Comparison of ENCODE assay signal across 11 mouse cellular contexts in genomic region chr14:18186883-18187417, GRCm38 (mm10). TPM values are rescaled to one million over a fixed set of nuclear protein-coding genes. Genes with fewer than 3 reads are reported as not detected.
DNase-seq lines count a peak whose midpoint lies in the region; ATAC-seq lines count a peak whose summit lies in the region.
"Had no signal": no experiment of that assay in that cellular context is flagged by ENCODE, and none has a peak within 500 bp of the region (broad histone marks: within the 10 kb centered on the region; RNA-seq: fewer than 3 reads in every experiment).

No protein-coding gene starts in this region.

- 52% methylated on average over 9 of the region's 9 CpGs for WGBS in hindbrain, embryonic 11.5 days
- WGBS in hindbrain, embryonic 13.5 days = 48% methylated on average over 9 of the region's 9 CpGs
- 39% methylated on average over 9 of the region's 9 CpGs for WGBS in embryonic facial prominence, embryonic 14.5 days
- 54% methylated on average over 9 of the region's 9 CpGs for WGBS in neural tube, embryonic 11.5 days

- no peaks in the 10 kb centered on the region for H3K36me3 ChIP-seq in hindbrain, embryonic 11.5 days (ENCODE audit: control insufficient read depth, insufficient read depth, low read length)
- H3K36me3 ChIP-seq in hindbrain, embryonic 13.5 days = no peaks in the 10 kb centered on the region
- H3K36me3 ChIP-seq in embryonic facial prominence, embryonic 14.5 days (ENCODE audit: control insufficient read depth, insufficient read depth, low read length) = no peaks in the 10 kb centered on the region
- H3K36me3 ChIP-seq in neural tube, embryonic 11.5 days (ENCODE audit: control insufficient read depth, insufficient read depth, low read length) = no peaks in the 10 kb centered on the region
- H3K36me3 ChIP-seq: lung, embryonic 15.5 days; stomach, embryonic 15.5 days had no signal

- H3K4me1 ChIP-seq in hindbrain, embryonic 11.5 days (replicated peaks; ENCODE audit: control insufficient read depth, insufficient read depth, low read length) = no peaks in the 10 kb centered on the region
- no peaks in the 10 kb centered on the region for H3K4me1 ChIP-seq in hindbrain, embryonic 13.5 days (replicated peaks)
- no peaks in the 10 kb centered on the region for H3K4me1 ChIP-seq in embryonic facial prominence, embryonic 14.5 days (ENCODE audit: control insufficient read depth, insufficient read depth, low read length)
- no peaks in the 10 kb centered on the region for H3K4me1 ChIP-seq in neural tube, embryonic 11.5 days (ENCODE audit: control insufficient read depth, insufficient read depth, low read length)
- H3K4me1 ChIP-seq: lung, embryonic 15.5 days; stomach, embryonic 15.5 days had no signal

- no peak overlapping the region for H3K4me2 ChIP-seq in hindbrain, embryonic 11.5 days (replicated peaks; ENCODE audit: low read depth, low read length)
- no peak overlapping the region for H3K4me2 ChIP-seq in hindbrain, embryonic 13.5 days
- no peak overlapping the region for H3K4me2 ChIP-seq in embryonic facial prominence, embryonic 14.5 days (ENCODE audit: low read depth, low read length)
- no peak overlapping the region for H3K4me2 ChIP-seq in neural tube, embryonic 11.5 days (ENCODE audit: low read depth)
- H3K4me2 ChIP-seq: lung, embryonic 15.5 days; stomach, embryonic 15.5 days had no signal

- ATAC-seq in hindbrain, embryonic 11.5 days (ENCODE audit: low FRiP score) = no peak
- ATAC-seq in hindbrain, embryonic 13.5 days (ENCODE audit: low FRiP score) = no peak
- no peak for ATAC-seq in embryonic facial prominence, embryonic 14.5 days (ENCODE audit: low read depth)
- no peak for ATAC-seq in neural tube, embryonic 11.5 days (ENCODE audit: insufficient read depth, low FRiP score, low TSS enrichment)
- no peak for ATAC-seq in erythroblast, adult 5-6 weeks (replicated peaks; ENCODE audit: low FRiP score, poor library complexity, severe bottlenecking)

- no peak overlapping the region for H3K4me3 ChIP-seq in hindbrain, embryonic 11.5 days (ENCODE audit: low read depth, low read length)
- H3K4me3 ChIP-seq in hindbrain, embryonic 13.5 days = no peak overlapping the region
- no peak overlapping the region for H3K4me3 ChIP-seq in embryonic facial prominence, embryonic 14.5 days (ENCODE audit: low read depth, low read length)
- H3K4me3 ChIP-seq in neural tube, embryonic 11.5 days (ENCODE audit: low read depth, low read length) = no peak overlapping the region
- H3K4me3 ChIP-seq: erythroblast, embryonic 14.5 days; lung, embryonic 15.5 days; stomach, embryonic 15.5 days had no signal

- peak; percentile 62 for DNase-seq in hindbrain, embryonic 11.5 days (ENCODE audit: low spot score)
- DNase-seq in CD8-positive naive resting alpha-beta T cell, adult 2 months (ENCODE audit: low read depth in 2 of 2, low spot score in 2 of 2) = peak; percentile 26 to 38
- DNase-seq in adipocyte (ENCODE audit: low spot score) = peak; percentile 39
- peak; percentile 27 for DNase-seq in embryonic facial prominence, embryonic 14.5 days (ENCODE audit: low spot score)
- DNase-seq in layer of hippocampus, postnatal 14 days (ENCODE audit: low spot score in 2 of 2) = peak; percentile 38 to 71
- DNase-seq in neural tube, embryonic 11.5 days (ENCODE audit: low spot score) = peak; percentile 22

- no peak overlapping the region for H3K27ac ChIP-seq in hindbrain, embryonic 11.5 days (ENCODE audit: low read depth, low read length)
- H3K27ac ChIP-seq in hindbrain, embryonic 13.5 days = no peak overlapping the region
- no peak overlapping the region for H3K27ac ChIP-seq in embryonic facial prominence, embryonic 14.5 days (replicated peaks; ENCODE audit: low read depth, low read length)
- H3K27ac ChIP-seq in neural tube, embryonic 11.5 days (ENCODE audit: low read depth, low read length) = no peak overlapping the region
- H3K27ac ChIP-seq: lung, embryonic 15.5 days; stomach, embryonic 15.5 days had no signal

- H3K9ac ChIP-seq in hindbrain, embryonic 11.5 days (ENCODE audit: low read depth, low read length) = no peak overlapping the region
- no peak overlapping the region for H3K9ac ChIP-seq in hindbrain, embryonic 13.5 days
- no peak overlapping the region for H3K9ac ChIP-seq in embryonic facial prominence, embryonic 14.5 days (ENCODE audit: low read depth, low read length)
- H3K9ac ChIP-seq in neural tube, embryonic 11.5 days (ENCODE audit: low read length) = no peak overlapping the region
- H3K9ac ChIP-seq: lung, embryonic 15.5 days; stomach, embryonic 15.5 days had no signal

- no peaks in the 10 kb centered on the region for H3K9me3 ChIP-seq in hindbrain, embryonic 11.5 days (ENCODE audit: control insufficient read depth, low read length)
- no peaks in the 10 kb centered on the region for H3K9me3 ChIP-seq in hindbrain, embryonic 13.5 days
- H3K9me3 ChIP-seq in embryonic facial prominence, embryonic 14.5 days (ENCODE audit: control insufficient read depth, low read length) = no peaks in the 10 kb centered on the region
- H3K9me3 ChIP-seq in neural tube, embryonic 11.5 days (ENCODE audit: control insufficient read depth, low read length) = no peaks in the 10 kb centered on the region
- H3K9me3 ChIP-seq: lung, embryonic 15.5 days; stomach, embryonic 15.5 days had no signal

- H3K27me3 ChIP-seq in hindbrain, embryonic 11.5 days (ENCODE audit: control insufficient read depth, insufficient read depth, low read length) = no peaks in the 10 kb centered on the region
- H3K27me3 ChIP-seq in hindbrain, embryonic 13.5 days = no peaks in the 10 kb centered on the region
- no peaks in the 10 kb centered on the region for H3K27me3 ChIP-seq in embryonic facial prominence, embryonic 14.5 days (replicated peaks; ENCODE audit: control insufficient read depth, insufficient read depth, low read length)
- no peaks in the 10 kb centered on the region for H3K27me3 ChIP-seq in neural tube, embryonic 11.5 days (ENCODE audit: control insufficient read depth, insufficient read depth, low read length)
- H3K27me3 ChIP-seq: lung, embryonic 15.5 days; stomach, embryonic 15.5 days had no signal

RNA-seq across cellular contexts. Expression of gene Nr1d2, which starts 52.0 kb away (rescaled TPM):
- polyA plus RNA-seq in hindbrain, embryonic 11.5 days (2014; fragmentation: Nextera tagmentation; extraction: Ambion mirVana) = 4.3 and 4.8 TPM in 2 replicates
- 3.7 and 4.1 TPM in 2 replicates for polyA plus RNA-seq in hindbrain, embryonic 13.5 days (2015; fragmentation: Nextera tagmentation; extraction: Ambion mirVana)
- 10.0 and 10.3 TPM in 2 replicates for polyA plus RNA-seq in embryonic facial prominence, embryonic 14.5 days (2014; fragmentation: Nextera tagmentation; extraction: Ambion mirVana)
- 10 to 100 TPM; 49.5 to 50.3 TPM for total RNA-seq in layer of hippocampus, postnatal 14 days (2021)
- polyA plus RNA-seq in neural tube, embryonic 11.5 days (2014; fragmentation: Nextera tagmentation; extraction: Ambion mirVana) = 4.7 and 5.4 TPM in 2 replicates
- 2.9 TPM in 1 of 2 replicates, not detected in the other for total RNA-seq in erythroblast, adult 5-6 weeks (2015; ENCODE audit: low replicate concordance)
- total RNA-seq in erythroblast, adult 5-6 weeks (2017; ENCODE audit: low replicate concordance) = 2.0 and 2.5 TPM in 2 replicates
- polyA plus RNA-seq: erythroblast, embryonic 14.5 days had no signal
